Mouse (Mus musculus) lung, adult 18-20 months (tissue): ENCODE data around the gene Pdlim7.

ENCODE experiments used
- DNase-seq, 2 experiments: peaks; one replicate each; pipeline ENCODE4 v3.0.0; 2022; ENCODE audit warnings: mixed read lengths in 2 of 2

The Pdlim7 gene

DNA sequence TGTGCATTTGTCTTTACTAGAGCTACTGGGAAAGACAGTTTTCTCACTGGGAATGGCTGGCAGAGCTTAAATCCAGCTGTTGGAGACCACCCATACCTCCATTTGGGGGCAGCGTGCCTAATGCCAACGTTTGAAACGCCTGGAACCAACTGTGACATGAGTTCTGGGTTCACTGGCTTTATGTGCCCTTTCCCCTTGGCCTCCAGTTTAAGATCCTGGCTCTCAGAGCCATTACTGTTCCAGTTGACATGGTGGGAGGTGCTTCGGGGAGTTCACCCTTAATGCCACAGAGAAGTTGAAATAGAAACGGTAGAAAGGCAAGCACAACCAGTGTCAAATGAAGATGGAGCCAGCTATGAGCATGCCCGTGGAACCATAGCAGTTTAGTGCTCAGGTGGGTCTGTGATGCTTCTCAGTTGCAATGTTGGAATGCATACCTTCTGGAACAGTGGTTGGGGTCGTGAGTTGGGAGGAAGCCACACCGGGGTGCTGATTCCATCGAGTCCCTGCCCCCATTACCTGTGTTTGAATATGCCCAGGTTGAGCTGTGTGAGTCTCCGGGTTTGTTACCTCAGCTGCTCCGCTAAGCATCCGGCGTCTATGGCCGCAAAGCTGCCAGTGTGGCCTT lies 50.0 kb downstream of the Pdlim7 start:
- DNase-seq: no peak

- DNase-seq: no peak
Measured at GRCm38 (mm10) chr13:55462965-55463364, 50.5 kb downstream of the Pdlim7 start.

GRCm38 (mm10) chr13:55451785-55452549 lies 61.5 kb downstream of the Pdlim7 start:
- peak; percentile 78 to 84 for DNase-seq

- peak; percentile 51 to 67 for DNase-seq
Measured at GRCm38 (mm10) chr13:55451296-55451695, 62.2 kb downstream of the Pdlim7 start.

- DNase-seq: peak; percentile 79 to 83
Measured at GRCm38 (mm10) chr13:55450511-55450980, 62.9 kb downstream of the Pdlim7 start.

- peak; percentile 58 for DNase-seq
Measured at GRCm38 (mm10) chr13:55449679-55450441, 63.6 kb downstream of the Pdlim7 start.

GRCm38 (mm10) chr13:55449205-55449604 lies 64.3 kb downstream of the Pdlim7 start:
- DNase-seq: no peak

DNA sequence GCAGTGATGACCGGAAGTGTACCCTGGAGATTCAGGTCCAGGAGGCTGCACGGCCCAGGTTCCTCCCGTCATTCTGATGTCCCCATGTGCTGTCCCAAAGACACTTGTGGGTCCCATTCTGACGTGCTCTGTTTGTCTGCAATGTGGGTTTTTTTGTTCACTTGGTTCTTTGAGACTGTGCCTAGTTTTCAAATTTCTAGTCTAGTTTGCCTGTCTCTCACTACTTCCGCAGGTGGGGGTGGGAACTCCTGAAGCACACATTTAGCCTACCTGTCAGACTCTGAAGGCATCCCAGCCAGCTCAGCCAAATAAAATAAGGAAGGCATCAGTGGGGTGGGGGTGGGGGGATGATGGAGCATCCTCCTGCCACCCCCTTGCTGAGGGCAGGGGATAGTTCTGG lies 65.3 kb downstream of the Pdlim7 start:
- DNase-seq: no peak

GRCm38 (mm10) chr13:55447543-55447943 lies 65.9 kb downstream of the Pdlim7 start:
- peak; percentile 56 to 59 for DNase-seq

DNA sequence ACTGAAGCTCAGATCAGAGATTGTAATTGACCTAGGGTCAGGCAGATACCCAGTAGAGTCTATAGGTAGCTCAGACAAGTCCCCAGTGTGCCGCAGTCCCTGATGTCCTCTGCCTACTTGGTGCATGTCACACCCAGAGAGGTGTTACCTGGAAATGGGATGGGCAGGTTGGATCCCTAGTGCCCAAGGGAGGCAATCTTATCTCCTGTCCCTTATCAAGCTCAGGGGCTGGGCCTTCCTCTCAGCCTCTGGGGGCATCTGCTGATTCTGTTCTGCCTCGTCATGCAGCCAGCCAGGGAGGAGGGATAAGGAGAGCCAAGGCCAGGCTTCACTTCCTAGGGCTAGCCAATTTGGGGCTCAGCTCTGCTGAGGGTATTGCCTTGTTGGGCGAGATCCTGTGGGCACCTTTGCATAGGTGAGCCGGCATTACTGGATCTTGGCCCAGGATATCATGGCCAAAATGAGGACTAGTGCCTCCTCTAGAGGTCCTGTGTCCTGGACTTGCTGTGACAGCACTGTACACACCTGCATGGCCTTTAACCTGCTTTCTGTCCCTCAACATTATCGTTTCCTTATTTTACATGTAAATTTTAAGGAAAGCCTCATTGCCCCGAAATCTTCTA lies 66.9 kb downstream of the Pdlim7 start:
- DNase-seq: no peak
